Mouse (Mus musculus): ENCODE data around the gene Ptcd1. TPM values are rescaled to one million over a fixed set of nuclear protein-coding genes. Genes with fewer than 3 reads are reported as not detected.

Ptcd1 gene
- polyA plus RNA-seq, 1 experiment from 2014 or later = 17.9 TPM

DNA sequence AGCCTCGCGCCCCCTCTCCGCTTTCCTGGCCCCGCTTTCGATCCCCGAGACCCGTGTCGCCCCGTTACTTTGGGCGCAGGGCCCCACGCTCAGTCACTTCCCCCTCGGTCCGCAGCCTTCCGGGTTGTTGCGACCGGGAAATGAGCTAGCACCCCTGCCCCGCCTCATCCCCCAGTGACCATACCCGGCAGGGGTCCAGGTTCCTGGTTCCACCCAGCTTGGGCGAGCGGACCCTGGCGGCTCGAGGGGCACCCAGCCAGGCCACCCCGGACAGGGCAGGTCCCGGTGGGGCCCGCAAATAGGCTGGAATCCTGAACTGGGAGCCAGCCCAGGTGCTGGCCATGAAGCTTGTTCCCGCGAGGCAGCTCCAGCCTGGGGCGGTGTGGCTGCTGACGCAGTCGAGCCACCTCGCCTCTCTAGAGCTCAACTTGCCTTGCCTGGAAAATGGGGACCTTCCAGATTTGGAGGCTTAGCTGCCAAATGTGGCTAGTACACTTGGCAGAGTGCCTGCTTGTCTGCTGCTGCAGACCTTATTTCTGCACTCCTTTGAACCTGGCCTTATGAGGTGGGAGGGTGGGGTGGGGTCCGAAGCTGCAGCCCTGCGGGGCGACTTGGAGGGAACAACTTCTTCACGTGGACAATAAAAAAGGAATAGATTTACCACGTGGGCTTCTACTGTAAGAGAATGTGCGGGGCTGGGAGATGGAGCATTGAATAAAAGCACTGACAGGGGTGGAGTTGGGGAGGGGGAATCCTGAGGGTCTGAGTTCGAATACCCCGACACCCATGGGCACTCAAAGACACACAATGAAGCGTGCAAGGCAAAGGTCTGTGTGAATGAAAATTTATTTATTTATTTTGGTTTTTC lies 52.1 kb downstream of the Ptcd1 start:
- peaks cover 4% of the 10 kb centered on the region; the same call in 1 of the 2 replicates for H3K36me3 ChIP-seq (ENCODE audit: control insufficient read depth, insufficient read depth, low read length)
- peaks cover 11% of the 10 kb centered on the region; the same call in 1 of the 2 replicates for H3K27me3 ChIP-seq (ENCODE audit: control insufficient read depth, insufficient read depth, low read length)
- 16% methylated on average over 40 of the region's 40 CpGs for WGBS
- peak overlapping the region; percentile 57 for H3K9ac ChIP-seq (ENCODE audit: low read length)
- no peaks in the 10 kb centered on the region for H3K9me3 ChIP-seq (ENCODE audit: control insufficient read depth, low read length)
- H3K4me3 ChIP-seq (ENCODE audit: low read depth, low read length) = peak overlapping the region; percentile 44
- ATAC-seq (ENCODE audit: insufficient read depth, low FRiP score, low TSS enrichment) (peak; percentile 27; the same call in 1 of the 2 replicates), DNase-seq (ENCODE audit: low spot score) (peak; percentile 14)
- H3K27ac ChIP-seq (ENCODE audit: low read depth, low read length) = no peak overlapping the region
- peak overlapping the region; percentile 58 for H3K4me2 ChIP-seq (ENCODE audit: low read depth)
- 0 out of 2 replicates have a peak, but pooled peaks cover 3% of the 10 kb centered on the region for H3K4me1 ChIP-seq (ENCODE audit: control insufficient read depth, insufficient read depth, low read length)

GRCm38 (mm10) chr5:145114071-145114605 lies 52.8 kb downstream of the Ptcd1 start, which contains the start of gene Arpc1b:
Arpc1b (plus strand) TSS chr5:145114215.
- WGBS = under 1% methylated on average over 49 of the region's 53 CpGs
- Histone ChIP-seq H3K4me1 (ENCODE audit: control insufficient read depth, insufficient read depth, low read length) (0 out of 2 replicates have a peak, but pooled peaks cover 3% of the 10 kb centered on the region), H3K4me3 (ENCODE audit: low read depth, low read length) (peak within 1 kb of the TSS; percentile 44), H3K27ac (ENCODE audit: low read depth, low read length) (no peak within 1 kb of the TSS), H3K9ac (ENCODE audit: low read length) (peak within 1 kb of the TSS; percentile 57), H3K36me3 (ENCODE audit: control insufficient read depth, insufficient read depth, low read length) (peaks cover 7% of the 10 kb centered on the region), H3K27me3 (ENCODE audit: control insufficient read depth, insufficient read depth, low read length) (peaks cover 11% of the 10 kb centered on the region; the same call in 1 of the 2 replicates), H3K4me2 (ENCODE audit: low read depth) (peak within 1 kb of the TSS; percentile 58), H3K9me3 (ENCODE audit: control insufficient read depth, low read length) (no peaks in the 10 kb centered on the region)
- ATAC-seq (ENCODE audit: insufficient read depth, low FRiP score, low TSS enrichment) (peak; percentile 42; the same call in 1 of the 2 replicates), DNase-seq (ENCODE audit: low spot score) (peak; percentile 67)

GRCm38 (mm10) chr5:145113416-145113815 lies 53.5 kb downstream of the Ptcd1 start:
- Histone ChIP-seq H3K4me3 (ENCODE audit: low read depth, low read length) (no peak overlapping the region), H3K27me3 (ENCODE audit: control insufficient read depth, insufficient read depth, low read length) (peaks cover 11% of the 10 kb centered on the region; the same call in 1 of the 2 replicates), H3K27ac (ENCODE audit: low read depth, low read length) (no peak overlapping the region), H3K4me2 (ENCODE audit: low read depth) (peak overlapping the region; percentile 58), H3K9me3 (ENCODE audit: control insufficient read depth, low read length) (no peaks in the 10 kb centered on the region), H3K9ac (ENCODE audit: low read length) (no peak overlapping the region; the same call in 1 of the 2 replicates), H3K36me3 (ENCODE audit: control insufficient read depth, insufficient read depth, low read length) (peaks cover 10% of the 10 kb centered on the region), H3K4me1 (ENCODE audit: control insufficient read depth, insufficient read depth, low read length) (0 out of 2 replicates have a peak, but pooled peaks cover 3% of the 10 kb centered on the region)
- ATAC-seq (ENCODE audit: insufficient read depth, low FRiP score, low TSS enrichment) = no peak
- no peak for DNase-seq (ENCODE audit: low spot score)
- WGBS = 46% methylated on average over 2 of the region's 2 CpGs

DNA sequence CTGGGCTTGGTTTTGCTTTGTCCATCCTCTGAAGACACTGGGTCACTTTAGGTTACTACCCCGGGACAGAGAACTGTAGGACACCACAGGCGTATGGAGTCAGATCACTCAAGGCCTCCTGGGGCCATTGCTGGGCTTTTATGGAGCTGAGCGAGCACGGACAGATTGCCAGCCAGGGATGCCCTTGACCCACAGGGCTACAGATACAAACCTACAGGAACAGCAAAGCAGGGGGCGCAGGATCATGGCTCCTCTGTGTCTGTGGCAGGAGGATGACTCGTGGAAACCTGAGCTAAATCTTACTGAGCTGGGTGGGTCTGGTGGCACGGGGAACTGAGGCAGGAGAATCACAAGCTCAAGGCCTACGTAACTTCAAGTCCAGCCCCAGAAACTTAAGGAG lies 54.3 kb downstream of the Ptcd1 start:
- Histone ChIP-seq H3K36me3 (ENCODE audit: control insufficient read depth, insufficient read depth, low read length) (peaks cover 14% of the 10 kb centered on the region), H3K9me3 (ENCODE audit: control insufficient read depth, low read length) (no peaks in the 10 kb centered on the region), H3K4me2 (ENCODE audit: low read depth) (no peak overlapping the region), H3K4me1 (ENCODE audit: control insufficient read depth, insufficient read depth, low read length) (0 out of 2 replicates have a peak, but pooled peaks cover 3% of the 10 kb centered on the region), H3K9ac (ENCODE audit: low read length) (no peak overlapping the region), H3K4me3 (ENCODE audit: low read depth, low read length) (no peak overlapping the region), H3K27me3 (ENCODE audit: control insufficient read depth, insufficient read depth, low read length) (peaks cover 11% of the 10 kb centered on the region; the same call in 1 of the 2 replicates), H3K27ac (ENCODE audit: low read depth, low read length) (no peak overlapping the region)
- ATAC-seq (ENCODE audit: insufficient read depth, low FRiP score, low TSS enrichment) (no peak), DNase-seq (ENCODE audit: low spot score) (no peak)
- 84% methylated on average over 8 of the region's 8 CpGs for WGBS

GRCm38 (mm10) chr5:145110401-145110800 lies 56.5 kb downstream of the Ptcd1 start:
- H3K4me2 ChIP-seq (ENCODE audit: low read depth) = no peak overlapping the region
- peaks cover 14% of the 10 kb centered on the region for H3K36me3 ChIP-seq (ENCODE audit: control insufficient read depth, insufficient read depth, low read length)
- no peak overlapping the region for H3K4me3 ChIP-seq (ENCODE audit: low read depth, low read length)
- WGBS = 86% methylated on average over 6 of the region's 6 CpGs
- DNase-seq (ENCODE audit: low spot score) (no peak), ATAC-seq (ENCODE audit: insufficient read depth, low FRiP score, low TSS enrichment) (no peak)
- peaks cover 11% of the 10 kb centered on the region; the same call in 1 of the 2 replicates for H3K27me3 ChIP-seq (ENCODE audit: control insufficient read depth, insufficient read depth, low read length)
- no peaks in the 10 kb centered on the region for H3K9me3 ChIP-seq (ENCODE audit: control insufficient read depth, low read length)
- no peak overlapping the region for H3K27ac ChIP-seq (ENCODE audit: low read depth, low read length)
- no peak overlapping the region for H3K9ac ChIP-seq (ENCODE audit: low read length)
- 0 out of 2 replicates have a peak, but pooled peaks cover 3% of the 10 kb centered on the region for H3K4me1 ChIP-seq (ENCODE audit: control insufficient read depth, insufficient read depth, low read length)

GRCm38 (mm10) chr5:145105694-145106275 lies 61.1 kb downstream of the Ptcd1 start:
- no peak overlapping the region for H3K4me3 ChIP-seq (ENCODE audit: low read depth, low read length)
- no peaks in the 10 kb centered on the region for H3K4me1 ChIP-seq (ENCODE audit: control insufficient read depth, insufficient read depth, low read length)
- DNase-seq (ENCODE audit: low spot score) (no peak), ATAC-seq (ENCODE audit: insufficient read depth, low FRiP score, low TSS enrichment) (no peak)
- H3K36me3 ChIP-seq (ENCODE audit: control insufficient read depth, insufficient read depth, low read length) = peaks cover 32% of the 10 kb centered on the region
- no peak overlapping the region for H3K4me2 ChIP-seq (ENCODE audit: low read depth)
- H3K27ac ChIP-seq (ENCODE audit: low read depth, low read length) = no peak overlapping the region
- H3K9ac ChIP-seq (ENCODE audit: low read length) = no peak overlapping the region
- WGBS = 96% methylated on average over 9 of the region's 9 CpGs
- H3K9me3 ChIP-seq (ENCODE audit: control insufficient read depth, low read length) = no peaks in the 10 kb centered on the region
- H3K27me3 ChIP-seq (ENCODE audit: control insufficient read depth, insufficient read depth, low read length) = no peaks in the 10 kb centered on the region

DNA sequence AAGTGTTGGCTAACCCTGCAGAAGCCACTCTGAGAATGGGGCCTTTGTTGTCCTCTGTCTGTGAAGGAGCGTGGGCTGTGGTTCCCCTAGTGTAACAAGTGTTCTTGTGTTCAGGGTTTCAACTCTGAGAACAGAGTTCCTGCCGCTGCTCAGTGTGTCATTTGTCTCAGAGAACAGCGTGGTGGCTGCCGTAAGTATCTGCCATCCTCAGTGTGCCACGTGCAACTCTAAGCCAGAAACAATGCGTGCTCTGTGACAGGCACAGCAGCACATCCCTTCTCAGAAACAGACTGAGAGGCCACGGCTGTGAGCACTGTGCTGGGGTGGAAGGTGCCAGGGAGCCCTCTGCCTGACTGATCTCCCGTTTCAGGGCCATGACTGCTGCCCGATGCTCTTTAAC lies 62.6 kb downstream of the Ptcd1 start:
- no peak overlapping the region for H3K4me3 ChIP-seq (ENCODE audit: low read depth, low read length)
- ATAC-seq (ENCODE audit: insufficient read depth, low FRiP score, low TSS enrichment) (no peak), DNase-seq (ENCODE audit: low spot score) (no peak)
- H3K4me2 ChIP-seq (ENCODE audit: low read depth) = no peak overlapping the region
- 77% methylated on average over 9 of the region's 9 CpGs for WGBS
- no peaks in the 10 kb centered on the region for H3K4me1 ChIP-seq (ENCODE audit: control insufficient read depth, insufficient read depth, low read length)
- peaks cover 31% of the 10 kb centered on the region for H3K36me3 ChIP-seq (ENCODE audit: control insufficient read depth, insufficient read depth, low read length)
- H3K9ac ChIP-seq (ENCODE audit: low read length) = no peak overlapping the region
- H3K27me3 ChIP-seq (ENCODE audit: control insufficient read depth, insufficient read depth, low read length) = no peaks in the 10 kb centered on the region
- H3K9me3 ChIP-seq (ENCODE audit: control insufficient read depth, low read length) = no peaks in the 10 kb centered on the region
- no peak overlapping the region for H3K27ac ChIP-seq (ENCODE audit: low read depth, low read length)

- WGBS = 88% methylated on average over 4 of the region's 4 CpGs
- Histone ChIP-seq H3K9me3 (ENCODE audit: control insufficient read depth, low read length) (no peaks in the 10 kb centered on the region), H3K36me3 (ENCODE audit: control insufficient read depth, insufficient read depth, low read length) (peaks cover 25% of the 10 kb centered on the region), H3K27ac (ENCODE audit: low read depth, low read length) (no peak overlapping the region), H3K9ac (ENCODE audit: low read length) (no peak overlapping the region), H3K4me2 (ENCODE audit: low read depth) (no peak overlapping the region), H3K27me3 (ENCODE audit: control insufficient read depth, insufficient read depth, low read length) (no peaks in the 10 kb centered on the region), H3K4me3 (ENCODE audit: low read depth, low read length) (no peak overlapping the region), H3K4me1 (ENCODE audit: control insufficient read depth, insufficient read depth, low read length) (no peaks in the 10 kb centered on the region)
- ATAC-seq (ENCODE audit: insufficient read depth, low FRiP score, low TSS enrichment) (no peak), DNase-seq (ENCODE audit: low spot score) (no peak)
These were observed 64.2 kb downstream of the Ptcd1 start for GRCm38 (mm10) chr5:145102706-145103105.
